Mouse (Mus musculus): Measurements from ENCODE around the gene Smdt1. TPM values are rescaled to one million over a fixed set of nuclear protein-coding genes. Genes with fewer than 3 reads are reported as not detected.

The Smdt1 gene
- polyA plus RNA-seq, 1 experiment from 2014 or later, result 292 TPM

DNA sequence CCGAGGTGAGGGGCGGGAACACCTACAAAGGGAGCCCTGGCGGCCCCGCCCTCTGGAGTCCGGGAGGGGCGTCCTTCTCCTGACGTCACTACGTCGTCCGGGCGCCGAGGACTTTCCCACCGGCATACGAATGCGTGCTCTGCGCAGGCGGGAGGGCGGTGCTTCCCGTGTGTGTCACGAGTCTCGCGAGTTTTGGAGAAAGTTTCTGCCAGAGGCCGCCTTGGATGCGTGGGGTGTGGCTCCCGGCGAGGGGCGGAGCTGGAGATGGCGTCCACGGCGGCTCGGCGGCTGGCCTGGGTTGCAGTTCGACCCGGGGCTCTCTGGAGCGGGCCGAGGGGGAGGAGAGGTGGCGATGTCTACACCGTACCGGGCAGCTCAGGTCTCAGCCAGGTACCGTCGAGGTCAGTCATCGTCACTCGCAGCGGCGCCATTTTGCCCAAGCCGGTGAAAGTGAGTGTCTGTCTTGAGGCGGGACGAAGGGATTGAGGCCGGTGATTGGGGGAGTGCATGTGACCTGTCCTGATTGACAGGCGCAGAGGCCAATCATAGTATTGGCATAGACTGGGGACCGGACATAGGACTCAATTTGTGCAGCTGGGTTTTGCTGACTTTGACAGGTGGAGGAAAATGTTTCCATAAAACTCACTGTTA is 7.2 kb downstream of the Smdt1 start:
- Histone ChIP-seq H3K27ac (replicated peaks) (peak overlapping the region; percentile 91), H3K36me3 (peaks cover 33% of the 10 kb centered on the region), H3K9ac (replicated peaks) (peak overlapping the region; percentile 69), H3K4me2 (replicated peaks) (peak overlapping the region; percentile 58), H3K4me3 (peak overlapping the region; percentile 79), H3K9me3 (no peaks in the 10 kb centered on the region), H3K27me3 (peaks cover 8% of the 10 kb centered on the region; the same call in 1 of the 2 replicates), H3K4me1 (peaks cover 22% of the 10 kb centered on the region)
- under 1% methylated on average over 50 of the region's 51 CpGs for WGBS
- ATAC-seq (replicated peaks), result peak; percentile 98

DNA sequence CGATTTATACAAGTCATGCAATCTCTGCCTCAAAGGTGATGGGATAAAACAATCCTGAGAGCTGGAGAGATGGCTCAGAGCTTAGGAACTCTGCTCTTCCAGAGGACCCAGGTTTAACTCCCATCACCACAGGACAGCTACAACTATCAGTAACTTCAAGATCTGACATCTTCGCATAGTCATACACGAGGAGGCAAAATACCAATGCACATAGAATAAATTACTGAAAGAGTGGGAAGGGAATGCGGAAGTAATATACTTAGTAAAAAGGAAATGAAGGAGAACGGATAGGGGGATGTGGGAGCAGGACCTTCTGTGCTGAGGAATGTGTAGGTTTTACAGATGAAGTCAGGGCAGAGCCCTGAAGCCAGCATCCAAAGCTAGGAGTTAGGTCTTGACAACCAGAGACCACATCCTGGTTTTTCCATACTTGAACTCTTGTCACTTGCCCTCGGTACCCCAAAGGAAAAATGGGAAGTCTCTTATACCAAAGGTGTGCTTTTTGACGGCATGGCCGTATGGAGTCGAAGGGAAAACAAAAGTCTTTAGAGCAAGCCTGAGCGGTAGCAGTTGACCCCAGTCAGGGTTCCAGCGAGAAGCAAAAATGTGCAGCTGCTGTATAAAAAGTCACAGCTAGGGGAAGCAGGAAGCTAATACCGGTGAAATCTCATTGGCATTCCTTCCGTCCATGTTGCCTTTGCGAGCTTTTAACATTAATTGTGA is 8.0 kb downstream of the Smdt1 start:
- Histone ChIP-seq H3K4me2 (replicated peaks) (peak overlapping the region; percentile 58), H3K9ac (replicated peaks) (peak overlapping the region; percentile 54), H3K27ac (replicated peaks) (peak overlapping the region; percentile 91), H3K4me3 (peak overlapping the region; percentile 79), H3K36me3 (peaks cover 33% of the 10 kb centered on the region), H3K4me1 (peaks cover 20% of the 10 kb centered on the region), H3K27me3 (0 out of 2 replicates have a peak, but pooled peaks cover 2% of the 10 kb centered on the region), H3K9me3 (no peaks in the 10 kb centered on the region)
- ATAC-seq (replicated peaks), result peak; percentile 8; the same call in 1 of the 2 replicates
- 63% methylated on average over 14 of the region's 14 CpGs for WGBS

DNA sequence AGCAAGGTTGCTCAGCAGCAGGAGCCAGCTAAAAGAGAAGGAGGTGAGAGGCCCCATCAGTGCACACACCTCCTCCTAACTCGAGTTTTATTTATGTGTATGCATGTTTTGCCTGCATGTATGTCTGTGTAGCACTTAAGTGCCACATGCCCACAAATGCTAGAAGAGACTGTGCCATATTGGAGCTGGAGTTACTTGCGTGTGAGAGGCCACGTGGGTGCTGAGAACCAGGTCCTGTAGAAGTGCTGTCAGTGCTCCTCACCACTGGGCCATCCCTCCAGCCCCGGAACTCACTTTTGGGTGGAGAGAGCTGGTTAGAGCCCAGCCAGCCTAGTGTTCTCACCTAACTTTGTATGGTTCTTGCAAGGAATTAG is 8.5 kb downstream of the Smdt1 start:
- peaks cover 33% of the 10 kb centered on the region for H3K36me3 ChIP-seq

DNA sequence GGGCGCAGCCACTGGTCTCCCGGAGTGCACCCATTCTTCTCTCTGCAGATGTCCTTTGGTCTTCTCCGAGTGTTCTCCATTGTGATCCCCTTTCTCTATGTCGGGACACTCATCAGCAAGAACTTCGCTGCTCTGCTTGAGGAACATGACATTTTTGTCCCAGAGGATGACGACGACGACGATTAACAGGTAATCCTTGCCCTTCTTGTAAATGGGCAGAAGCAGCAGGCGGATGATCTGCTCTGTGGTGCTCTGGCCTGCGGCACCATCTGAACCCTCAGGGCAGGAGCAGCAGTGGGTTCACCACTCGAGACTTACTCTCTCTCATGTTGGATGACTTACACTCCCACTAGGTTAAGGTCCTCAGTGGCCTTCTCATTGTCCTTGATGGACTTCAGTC is 9.1 kb downstream of the Smdt1 start:
- H3K27me3 ChIP-seq, result no peaks in the 10 kb centered on the region
- 0 out of 2 replicates have a peak overlapping the region, but pooled peaks have one; percentile 58 for H3K4me2 ChIP-seq (replicated peaks)
- H3K9ac ChIP-seq (replicated peaks), result no peak overlapping the region
- peaks cover 30% of the 10 kb centered on the region for H3K4me1 ChIP-seq
- 93% methylated on average over 12 of the region's 12 CpGs for WGBS
- H3K4me3 ChIP-seq, result no peak overlapping the region
- ATAC-seq (replicated peaks), result no peak
- H3K9me3 ChIP-seq, result no peaks in the 10 kb centered on the region
- no peak overlapping the region for H3K27ac ChIP-seq (replicated peaks)
- H3K36me3 ChIP-seq, result peaks cover 33% of the 10 kb centered on the region

More for the DNA sequence above, 8.5 kb downstream of the Smdt1 start:
- Histone ChIP-seq H3K4me3 (peak overlapping the region; percentile 79), H3K4me2 (replicated peaks) (peak overlapping the region; percentile 58), H3K27me3 (no peaks in the 10 kb centered on the region), H3K9me3 (no peaks in the 10 kb centered on the region), H3K4me1 (peaks cover 25% of the 10 kb centered on the region), H3K27ac (replicated peaks) (no peak overlapping the region), H3K9ac (replicated peaks) (peak overlapping the region; percentile 54)
- 84% methylated on average over 4 of the region's 4 CpGs for WGBS
- ATAC-seq (replicated peaks), result no peak

DNA sequence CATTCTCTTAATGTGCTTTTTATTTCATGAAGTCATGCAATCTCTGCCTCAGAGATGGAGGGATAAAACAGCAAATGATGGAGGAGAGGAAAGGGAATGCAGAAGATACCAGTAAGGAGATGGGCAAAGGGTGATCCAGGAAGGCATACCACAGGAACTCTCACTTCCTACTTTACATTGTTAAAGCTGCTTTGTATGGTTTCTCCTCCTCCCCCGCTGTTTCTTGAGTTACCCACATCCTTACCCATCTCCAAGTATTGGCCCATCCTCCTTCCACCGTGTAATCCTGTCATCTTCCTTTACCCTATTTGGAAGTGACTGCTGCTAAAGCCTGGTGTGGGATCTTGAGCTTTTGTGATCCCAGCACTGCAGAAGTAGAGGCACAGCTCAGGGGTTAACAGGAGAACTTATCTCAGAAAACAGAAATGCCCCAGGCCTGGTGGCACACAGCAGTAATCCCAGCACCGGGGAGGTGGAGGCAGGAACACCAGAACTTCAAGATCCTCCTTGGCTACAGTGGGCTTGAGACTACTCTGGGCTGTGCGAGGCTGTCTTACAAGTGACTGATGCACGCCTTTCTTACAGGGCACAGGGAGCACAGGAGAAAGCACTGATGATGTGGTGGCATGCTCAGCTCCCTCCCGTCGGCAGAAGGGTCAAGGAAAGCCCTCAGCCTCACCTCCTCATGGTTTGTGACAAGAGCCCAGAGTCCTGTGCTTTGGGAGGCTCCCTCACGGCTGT is 9.7 kb downstream of the Smdt1 start:
- Histone ChIP-seq H3K4me1 (peaks cover 36% of the 10 kb centered on the region), H3K9ac (replicated peaks) (no peak overlapping the region), H3K4me2 (replicated peaks) (no peak overlapping the region), H3K27me3 (no peaks in the 10 kb centered on the region), H3K36me3 (peaks cover 33% of the 10 kb centered on the region), H3K27ac (replicated peaks) (no peak overlapping the region), H3K4me3 (no peak overlapping the region), H3K9me3 (no peaks in the 10 kb centered on the region)
- ATAC-seq (replicated peaks), result no peak
- 88% methylated on average over 8 of the region's 8 CpGs for WGBS

DNA sequence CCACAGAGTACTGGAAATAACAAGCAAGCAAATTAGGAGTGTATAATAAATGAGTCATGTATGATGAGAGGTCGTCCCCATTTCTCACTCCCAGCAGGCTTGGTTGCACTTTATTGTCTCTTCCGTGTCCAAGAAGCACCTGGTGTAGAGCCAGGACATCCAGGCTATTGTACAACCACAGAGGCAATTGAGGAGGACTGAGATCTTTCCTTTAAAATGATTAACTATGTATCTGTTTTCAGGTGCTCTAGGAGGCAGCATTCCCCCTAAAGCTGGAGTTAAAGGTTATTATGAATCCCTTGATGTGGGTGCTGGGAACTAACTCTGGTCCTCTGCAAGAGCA is 10.2 kb downstream of the Smdt1 start:
- Histone ChIP-seq H3K9ac (replicated peaks) (no peak overlapping the region), H3K27me3 (no peaks in the 10 kb centered on the region), H3K4me3 (no peak overlapping the region), H3K36me3 (peaks cover 33% of the 10 kb centered on the region), H3K4me1 (peaks cover 36% of the 10 kb centered on the region), H3K9me3 (no peaks in the 10 kb centered on the region), H3K27ac (replicated peaks) (no peak overlapping the region), H3K4me2 (replicated peaks) (no peak overlapping the region)
- WGBS, result 88% methylated on average over 2 of the region's 2 CpGs
- ATAC-seq (replicated peaks), result no peak

DNA sequence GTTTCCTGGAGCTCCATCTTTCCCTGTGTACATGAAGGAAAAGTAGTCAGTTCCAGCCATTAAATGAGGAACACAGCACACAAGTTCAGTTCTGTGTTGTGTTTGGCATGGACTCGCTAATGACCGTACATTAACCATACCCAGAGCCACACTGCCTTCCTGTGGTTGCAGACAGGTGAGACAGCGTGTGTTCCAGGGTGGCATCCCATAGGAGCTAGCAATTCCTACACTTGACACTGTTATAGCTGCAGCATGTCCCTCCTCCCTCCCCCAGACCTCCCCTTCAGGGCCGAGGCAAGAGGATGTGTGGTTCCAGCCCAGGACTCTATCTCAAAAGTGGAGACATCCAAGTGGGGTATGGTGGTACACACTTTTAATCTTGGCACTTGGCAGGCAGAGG is 11.6 kb downstream of the Smdt1 start:
- 94% methylated on average over 4 of the region's 4 CpGs for WGBS
- no peaks in the 10 kb centered on the region for H3K27me3 ChIP-seq
- H3K4me3 ChIP-seq, result no peak overlapping the region
- H3K4me1 ChIP-seq, result peaks cover 43% of the 10 kb centered on the region
- H3K9me3 ChIP-seq, result no peaks in the 10 kb centered on the region
- H3K4me2 ChIP-seq (replicated peaks), result no peak overlapping the region
- peaks cover 33% of the 10 kb centered on the region for H3K36me3 ChIP-seq
- H3K27ac ChIP-seq (replicated peaks), result no peak overlapping the region
- H3K9ac ChIP-seq (replicated peaks), result no peak overlapping the region
- no peak for ATAC-seq (replicated peaks)

DNA sequence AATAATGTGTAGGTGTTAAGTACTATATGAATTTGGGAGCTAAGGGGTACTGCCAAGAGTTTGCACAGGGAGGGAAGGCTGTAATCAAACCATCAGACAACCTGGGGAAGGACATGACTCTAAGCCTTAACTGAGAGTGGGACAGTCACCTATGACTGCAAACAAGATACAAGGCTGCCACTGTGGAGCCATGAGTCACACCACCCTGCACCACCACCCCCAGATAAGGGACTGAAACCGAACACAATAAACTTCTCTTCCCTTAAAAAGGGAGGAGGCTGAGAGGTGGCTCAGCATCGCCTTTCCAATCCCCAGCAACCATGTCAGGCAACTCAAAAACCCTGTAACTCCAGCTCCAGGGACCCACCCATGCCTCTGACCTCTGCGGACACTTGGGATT is 12.7 kb downstream of the Smdt1 start:
- H3K4me3 ChIP-seq, result no peak overlapping the region
- WGBS, result 88% methylated on average over 3 of the region's 3 CpGs
- H3K4me2 ChIP-seq (replicated peaks), result no peak overlapping the region
- H3K9me3 ChIP-seq, result no peaks in the 10 kb centered on the region
- H3K27ac ChIP-seq (replicated peaks), result no peak overlapping the region
- H3K9ac ChIP-seq (replicated peaks), result no peak overlapping the region
- no peaks in the 10 kb centered on the region for H3K27me3 ChIP-seq
- peaks cover 42% of the 10 kb centered on the region for H3K4me1 ChIP-seq
- H3K36me3 ChIP-seq, result peaks cover 33% of the 10 kb centered on the region
- ATAC-seq (replicated peaks), result no peak

DNA sequence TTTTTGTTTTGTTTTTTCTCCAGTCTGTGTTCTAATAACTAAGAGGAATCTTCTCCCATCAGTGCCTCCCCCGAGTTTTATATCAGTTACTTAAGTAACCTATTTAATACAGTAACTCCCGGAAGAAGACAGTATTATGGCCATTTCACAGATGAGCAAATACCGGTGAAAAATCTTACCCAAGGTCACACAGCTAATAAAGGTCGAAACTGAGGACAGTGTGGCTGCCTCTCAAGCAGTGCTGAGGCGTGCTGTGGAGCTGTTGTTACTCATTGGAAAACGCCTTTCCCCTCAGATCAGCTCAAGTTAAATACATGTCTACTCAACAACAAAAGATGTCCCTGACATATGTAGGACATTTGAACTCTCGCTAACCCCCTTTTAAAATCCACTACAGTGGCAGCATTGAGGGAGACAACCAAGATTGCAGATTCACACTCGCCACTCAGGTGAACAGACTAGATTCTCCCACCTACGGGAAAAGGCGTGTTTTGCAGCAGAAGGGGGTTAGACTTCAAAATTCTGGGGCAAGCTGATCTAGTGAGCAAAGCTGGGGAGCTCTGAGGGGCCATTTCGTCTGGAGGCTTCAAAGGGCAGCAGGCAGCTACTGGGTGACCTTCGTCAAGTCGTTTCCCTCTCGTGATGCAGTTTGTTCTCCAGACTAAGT is 14.5 kb downstream of the Smdt1 start:
- Histone ChIP-seq H3K27ac (replicated peaks) (peak overlapping the region; percentile 88; the same call in 1 of the 2 replicates), H3K9me3 (no peaks in the 10 kb centered on the region), H3K36me3 (peaks cover 28% of the 10 kb centered on the region), H3K9ac (replicated peaks) (peak overlapping the region; percentile 99), H3K4me3 (peak overlapping the region; percentile 99), H3K27me3 (no peaks in the 10 kb centered on the region), H3K4me1 (peaks cover 26% of the 10 kb centered on the region), H3K4me2 (replicated peaks) (peak overlapping the region; percentile 81)
- 31% methylated on average over 14 of the region's 14 CpGs for WGBS
- ATAC-seq (replicated peaks), result peak; percentile 1; the same call in 1 of the 2 replicates

DNA sequence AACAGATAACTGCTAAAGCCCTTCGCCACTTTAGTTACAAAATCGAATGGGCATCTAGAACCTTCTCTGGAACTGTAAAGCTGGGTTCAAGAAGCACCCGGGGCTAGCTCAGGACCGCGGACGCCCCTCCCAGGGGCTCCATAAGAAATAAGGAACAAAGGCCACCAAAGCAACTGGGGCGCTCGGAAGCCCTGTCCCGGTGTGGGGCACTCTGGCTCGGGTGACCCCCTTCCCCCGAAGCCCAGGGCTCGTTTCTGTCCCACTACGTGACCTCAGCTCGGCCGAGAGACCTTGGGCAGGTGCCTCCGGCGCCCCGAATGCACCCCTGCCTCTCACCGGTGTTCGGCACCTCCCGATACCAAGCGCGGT is 15.0 kb downstream of the Smdt1 start:
- ATAC-seq (replicated peaks), result no peak; the same call in 1 of the 2 replicates
- Histone ChIP-seq H3K4me2 (replicated peaks) (peak overlapping the region; percentile 81), H3K36me3 (peaks cover 22% of the 10 kb centered on the region), H3K4me1 (peaks cover 26% of the 10 kb centered on the region), H3K9me3 (no peaks in the 10 kb centered on the region), H3K27ac (replicated peaks) (peak overlapping the region; percentile 88), H3K27me3 (no peaks in the 10 kb centered on the region), H3K4me3 (peak overlapping the region; percentile 99), H3K9ac (replicated peaks) (peak overlapping the region; percentile 99)
- under 1% methylated on average over 23 of the region's 23 CpGs for WGBS

DNA sequence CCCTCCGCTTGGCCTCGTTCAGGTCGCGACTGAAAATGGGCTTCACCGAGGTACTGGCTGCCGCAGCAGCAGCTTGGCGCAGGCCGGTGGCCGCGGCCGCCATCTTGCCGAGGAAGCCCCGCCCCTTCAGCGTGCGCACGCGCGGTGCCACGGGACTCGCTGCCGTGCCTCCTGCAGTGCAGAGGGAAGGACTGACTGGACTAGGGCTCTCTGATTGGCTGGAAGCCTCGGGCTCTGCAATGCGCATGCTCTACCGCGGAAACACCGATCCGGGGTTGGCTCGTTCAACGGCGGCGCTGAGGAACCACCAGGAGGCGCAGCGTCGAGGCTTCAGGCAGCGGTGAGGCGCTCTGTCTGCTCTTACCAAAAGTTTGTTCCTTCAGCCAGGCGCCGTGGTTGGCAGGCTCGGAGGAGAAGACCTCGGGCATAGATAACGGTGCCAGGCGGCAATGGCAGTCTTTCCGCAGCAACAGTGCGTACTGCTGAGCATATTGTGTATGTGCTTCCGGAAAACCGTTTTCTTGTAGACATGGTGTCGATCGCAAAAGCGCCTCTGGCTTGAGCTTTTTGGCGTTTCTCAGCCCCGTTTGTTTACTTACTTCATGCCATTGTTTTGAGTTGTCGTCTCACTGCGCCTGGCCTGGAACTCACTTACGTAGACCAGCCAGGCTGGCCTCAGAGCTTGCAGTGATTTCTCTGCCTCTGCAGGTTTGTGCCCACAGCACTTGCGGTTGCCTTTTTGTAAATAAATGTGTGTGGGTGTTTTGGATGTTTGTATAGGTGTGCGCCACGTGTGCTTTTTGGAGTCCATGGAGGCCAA is 15.6 kb downstream of the Smdt1 start, which contains the start of gene Ndufa6:
TSS of gene Ndufa6 (minus strand) at position 197 of the 820 bp plus-strand sequence.
- ATAC-seq (replicated peaks), result peak; percentile 100
- H3K9me3 ChIP-seq, result no peaks in the 10 kb centered on the region
- H3K27me3 ChIP-seq, result no peaks in the 10 kb centered on the region
- H3K4me1 ChIP-seq, result peaks cover 26% of the 10 kb centered on the region
- H3K9ac ChIP-seq (replicated peaks), result peak within 1 kb of the TSS; percentile 99
- H3K36me3 ChIP-seq, result peaks cover 16% of the 10 kb centered on the region
- H3K4me3 ChIP-seq, result peak within 1 kb of the TSS; percentile 99
- 2% methylated on average over 57 of the region's 57 CpGs for WGBS
- H3K4me2 ChIP-seq (replicated peaks), result peak within 1 kb of the TSS; percentile 81
- H3K27ac ChIP-seq (replicated peaks), result peak within 1 kb of the TSS; percentile 88
